Mouse (Mus musculus) CH12.LX (cell line): Measurements from ENCODE around the gene Birc7.

Experiments
- CTCF ChIP-seq, 2 experiments: IDR thresholded peaks in 1 of 2; conservative IDR thresholded peaks in 1 of 2; 2 replicates each; pipeline ENCODE4 v1.5.1; 2011 to 2012; ENCODE audit warnings: low read depth in 2 of 2, low read length in 2 of 2, improper control_type of control experiment in 1 of 2, inconsistent platforms in 1 of 2, mild to moderate bottlenecking in 1 of 2, moderate library complexity in 1 of 2
- E2F4 ChIP-seq: IDR thresholded peaks from 2 replicates; pipeline ENCODE4 v1.6.1; 2011; ENCODE audit warnings: low read depth, low read length, improper control_type of control experiment; ENCODE audit not compliant: insufficient replicate concordance
- HCFC1 ChIP-seq: IDR thresholded peaks from 2 replicates; pipeline ENCODE4 v1.6.1; 2012; ENCODE audit warnings: low read depth, mild to moderate bottlenecking, inconsistent platforms, low read length, improper control_type of control experiment
- POLR2A ChIP-seq: IDR thresholded peaks from 2 replicates; pipeline ENCODE4 v1.6.1; 2011; ENCODE audit warnings: low read depth, mild to moderate bottlenecking, improper control_type of control experiment, low read length
- RAD21 ChIP-seq: IDR thresholded peaks from 2 replicates; pipeline ENCODE4 v1.6.1; 2011; ENCODE audit warnings: low read depth, mild to moderate bottlenecking, low read length, improper control_type of control experiment, moderate library complexity
- SMC3 ChIP-seq: IDR thresholded peaks from 2 replicates; pipeline ENCODE4 v1.6.1; 2011; ENCODE audit warnings: low read depth, low read length, improper control_type of control experiment
- TBP ChIP-seq: conservative IDR thresholded peaks from 2 replicates; pipeline ENCODE4 v1.6.1; 2011; ENCODE audit warnings: low read depth, low read length, improper control_type of control experiment
- UBTF ChIP-seq: IDR thresholded peaks from 2 replicates; pipeline ENCODE4 v1.6.1; 2012; ENCODE audit warnings: low read depth, mild to moderate bottlenecking, inconsistent platforms, low read length, improper control_type of control experiment, moderate library complexity
- USF1 ChIP-seq: IDR thresholded peaks from 2 replicates; pipeline ENCODE4 v1.6.1; 2014; ENCODE audit warnings: low read depth, mild to moderate bottlenecking, inconsistent platforms, low read length, improper control_type of control experiment
- ZMIZ1 ChIP-seq: IDR thresholded peaks from 2 replicates; pipeline ENCODE4 v1.6.1; 2012; ENCODE audit warnings: low read depth, mild to moderate bottlenecking, inconsistent platforms, low read length, improper control_type of control experiment
- ZNF384 ChIP-seq: IDR thresholded peaks from 2 replicates; pipeline ENCODE4 v1.6.1; 2012; ENCODE audit warnings: low read depth, low read length, improper control_type of control experiment, inconsistent platforms

DNA sequence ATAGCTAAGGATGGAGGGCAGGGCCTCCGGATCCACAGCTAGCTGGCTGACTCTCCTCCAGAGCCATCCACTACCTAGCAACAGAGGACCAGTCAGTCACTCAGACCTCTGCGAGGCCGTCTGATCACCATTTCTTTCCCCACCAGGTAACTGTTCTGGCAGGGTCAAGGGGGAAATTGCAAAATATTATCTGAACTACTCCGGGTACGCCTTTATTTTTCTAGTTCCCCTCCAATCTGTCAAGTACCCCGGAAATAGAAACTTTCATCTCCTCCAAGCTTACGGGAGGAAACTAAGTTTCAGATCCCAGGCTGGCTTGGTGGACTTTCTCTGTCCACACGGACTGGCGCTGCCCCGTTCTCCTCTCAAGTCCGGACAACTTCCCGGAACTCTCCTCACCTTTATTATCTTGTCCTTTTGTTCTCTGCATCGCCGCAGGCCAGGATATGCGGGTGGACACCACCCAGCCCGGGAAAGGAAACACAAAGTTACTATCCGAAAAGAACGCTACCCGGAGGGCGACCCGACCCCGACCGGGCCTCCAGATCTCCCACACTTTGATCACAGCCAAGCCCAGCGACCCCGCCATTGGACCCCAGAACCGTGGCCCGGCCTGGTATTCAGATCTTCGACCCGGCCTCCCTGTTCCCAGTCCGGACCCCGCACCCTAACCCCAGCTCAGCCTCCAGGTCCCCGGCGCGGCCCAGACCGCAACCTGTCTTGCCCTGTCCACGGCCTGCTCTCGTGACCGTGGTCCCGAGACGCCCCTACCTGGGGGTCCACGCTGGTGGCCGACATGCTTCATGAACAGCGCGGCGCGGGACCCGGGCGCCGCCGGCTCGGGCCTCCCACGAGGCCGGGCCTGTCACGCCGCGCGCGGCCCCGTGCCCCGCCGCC is 8.7 kb upstream of the Birc7 start:
- no peak for TF ChIP-seq CTCF (conservative IDR thresholded peaks at IDR 0.05 in 1 of 2, IDR thresholded peaks at IDR 0.05 in 1 of 2; ENCODE audit: low read depth in 2 of 2, low read length in 2 of 2)
- TF ChIP-seq USF1 = no peak
- no peak for TF ChIP-seq E2F4
- no peak for TF ChIP-seq SMC3
- no peak for TF ChIP-seq TBP
- TF ChIP-seq RAD21 = no peak
- TF ChIP-seq POLR2A = no peak
- no peak for TF ChIP-seq ZNF384
- no peak for TF ChIP-seq ZMIZ1
- no peak for TF ChIP-seq UBTF
- no peak for TF ChIP-seq HCFC1
